Mouse (Mus musculus) lung, adult 2 months (tissue): Measurements from ENCODE around the gene Gm36028.

Source experiments
- CTCF ChIP-seq: fragments of 200-500 bp; IDR thresholded peaks from 2 replicates; pipeline ENCODE4 v1.5.1; 2011; ENCODE audit warnings: mild to moderate bottlenecking, low read length, control low read depth; ENCODE audit not compliant: insufficient read depth
- POLR2A ChIP-seq: fragments of 200-500 bp; IDR thresholded peaks from 2 replicates; pipeline ENCODE4 v1.6.1; 2011; ENCODE audit warnings: low read depth, mild to moderate bottlenecking, control low read depth, low read length, borderline replicate concordance; ENCODE audit errors: extremely low read depth

- TF ChIP-seq CTCF (no peak), POLR2A (no peak)
These were observed 18.5 kb downstream of the Gm36028 start for GRCm38 (mm10) chr16:37842439-37842838.
